Mouse (Mus musculus) ES-E14 (cell line): ENCODE data around the gene Bicdl2. TPM values are rescaled to one million over a fixed set of nuclear protein-coding genes. Genes with fewer than 3 reads are reported as not detected.

Experiments
- DNase-seq: peaks from one replicate; pipeline ENCODE4 v3.0.0-alpha.2; 2013; ENCODE audit warnings: low read depth, low spot score
- H3K27ac ChIP-seq: 2 replicates; pipeline ENCODE4 v1.5.1; 2012; ENCODE audit warnings: low read depth, mild to moderate bottlenecking, low read length, moderate library complexity, mixed read lengths; ENCODE audit not compliant: poor library complexity, insufficient read depth, severe bottlenecking
- H3K36me3 ChIP-seq: 2 replicates; pipeline ENCODE4 v1.6.1; 2012; ENCODE audit warnings: mild to moderate bottlenecking, low read length, moderate library complexity, mixed read lengths; ENCODE audit not compliant: control insufficient read depth, poor library complexity, insufficient read depth, severe bottlenecking
- H3K4me1 ChIP-seq, 2 experiments: fragments of 150-350 bp in 1 of 2; sonication (generic) in 1 of 2; 2 replicates each; pipeline ENCODE4 v1.6.1; 2012; ENCODE audit warnings: low read length in 2 of 2, mild to moderate bottlenecking in 1 of 2, mixed read lengths in 1 of 2; ENCODE audit not compliant: control insufficient read depth in 2 of 2, insufficient read depth in 2 of 2, poor library complexity in 1 of 2
- H3K4me3 ChIP-seq, 2 experiments: fragments of 150-350 bp in 1 of 2; sonication (generic) in 1 of 2; 2 replicates each; pipeline ENCODE4 v1.5.1; 2012; ENCODE audit warnings: low read length in 2 of 2, low read depth in 1 of 2, mild to moderate bottlenecking in 1 of 2, mixed read lengths in 1 of 2; ENCODE audit not compliant: insufficient read depth in 1 of 2, poor library complexity in 1 of 2, severe bottlenecking in 1 of 2
- H3K9ac ChIP-seq: 2 replicates; pipeline ENCODE4 v1.6.1; 2012; ENCODE audit warnings: low read depth, mild to moderate bottlenecking, low read length, mixed read lengths; ENCODE audit not compliant: poor library complexity, insufficient read depth, severe bottlenecking
- H3K9me3 ChIP-seq: fragments of 150-350 bp; sonication (generic); 2 replicates; pipeline ENCODE4 v1.6.1; 2012; ENCODE audit warnings: low read depth, mild to moderate bottlenecking, low read length; ENCODE audit not compliant: control insufficient read depth, insufficient read depth
- CHD2 ChIP-seq: IDR thresholded peaks from 2 replicates; pipeline ENCODE4 v1.6.1; 2014; ENCODE audit warnings: mild to moderate bottlenecking, low read depth, low read length, inconsistent platforms
- HCFC1 ChIP-seq: IDR thresholded peaks from 2 replicates; pipeline ENCODE4 v1.6.1; 2012; ENCODE audit warnings: low read length, inconsistent platforms, borderline replicate concordance; ENCODE audit not compliant: insufficient read depth
- MAFK ChIP-seq: IDR thresholded peaks from 2 replicates; pipeline ENCODE4 v1.6.1; 2014; ENCODE audit warnings: mild to moderate bottlenecking, low read depth, low read length, inconsistent platforms; ENCODE audit not compliant: insufficient read depth
- ZC3H11A ChIP-seq: IDR thresholded peaks from 2 replicates; pipeline ENCODE4 v1.6.1; 2012; ENCODE audit warnings: low read depth, mild to moderate bottlenecking, inconsistent platforms, low read length, borderline replicate concordance
- ZNF384 ChIP-seq: IDR thresholded peaks from 2 replicates; pipeline ENCODE4 v1.6.1; 2012; ENCODE audit warnings: low read depth, low read length, inconsistent platforms
- in situ Hi-C, 2 experiments: fragments of 600-800 bp; cut with MboI; formaldehyde crosslinking; loops; one replicate each; pipeline ENCODE4 v1.15.1; 2025; ENCODE audit warnings: low sequenced_read_pairs in 2 of 2, inconsistent platforms in 1 of 2; ENCODE audit not compliant: unreplicated experiment in 2 of 2
- total RNA-seq: library from RNA; depleted of rRNA; stranded (reverse); fragments of 300-350 nt; gene quantifications from 2 replicates; pipeline ENCODE4 v1.2.3, GENCODE M21; 2012

Gene Bicdl2
- total RNA-seq, 1 experiment, result 1.1 TPM

- in situ Hi-C loops, result no loop called here
- H3K9ac ChIP-seq, result peak overlapping the region; percentile 18; the same call in 1 of the 2 replicates
- no peaks in the 10 kb centered on the region for H3K36me3 ChIP-seq
- no peaks in the 10 kb centered on the region for H3K9me3 ChIP-seq
- DNase-seq, result peak; percentile 80
- H3K27ac ChIP-seq, result no peak overlapping the region
- peaks cover 8 to 23% of the 10 kb centered on the region in 2 experiments; a peak in 3 of 4 replicates for H3K4me1 ChIP-seq
- peak; percentile 56; the same call in 1 of the 2 replicates for TF ChIP-seq ZC3H11A
- no peak for TF ChIP-seq ZNF384
- no peak for TF ChIP-seq MAFK
- peak; percentile 37; the same call in 1 of the 2 replicates for TF ChIP-seq HCFC1
- no peak for TF ChIP-seq CHD2
- peak overlapping the region; percentile 31; a peak in 3 of 4 replicates for H3K4me3 ChIP-seq
These were observed 29.9 kb upstream of the Bicdl2 start for GRCm38 (mm10) chr17:23630195-23631020.

- TF ChIP-seq CHD2, result no peak
- TF ChIP-seq MAFK, result no peak
- TF ChIP-seq ZC3H11A, result no peak
- TF ChIP-seq ZNF384, result no peak
- TF ChIP-seq HCFC1, result no peak
- no peak overlapping the region for H3K27ac ChIP-seq
- in situ Hi-C loops, result no loop called here
- H3K36me3 ChIP-seq, result no peaks in the 10 kb centered on the region
- no peak for DNase-seq
- peaks cover 8 to 23% of the 10 kb centered on the region in 2 experiments; a peak in 3 of 4 replicates for H3K4me1 ChIP-seq
- no peaks in the 10 kb centered on the region for H3K9me3 ChIP-seq
- peak overlapping the region in 1 of 2 experiments; percentile 31; a peak in 2 of 4 replicates for H3K4me3 ChIP-seq
- H3K9ac ChIP-seq, result peak overlapping the region; percentile 9; the same call in 1 of the 2 replicates
These were observed 29.1 kb upstream of the Bicdl2 start for GRCm38 (mm10) chr17:23631241-23631640.

GRCm38 (mm10) chr17:23644613-23645495, 15.5 kb upstream of the Bicdl2 start, which contains the start of gene Mmp25:
Gene Mmp25, minus strand, starts transcription at chr17:23645277.
- H3K4me3 ChIP-seq, result peak within 1 kb of the TSS; percentile 58 to 72
- 0 out of 2 replicates have a peak within 1 kb of the TSS, but pooled peaks have one; percentile 7 for H3K27ac ChIP-seq
- H3K36me3 ChIP-seq, result peaks cover 2% of the 10 kb centered on the region; the same call in 1 of the 2 replicates
- no peak for TF ChIP-seq HCFC1
- TF ChIP-seq CHD2, result no peak
- no peak for TF ChIP-seq MAFK
- DNase-seq, result no peak
- peak within 1 kb of the TSS; percentile 63 for H3K9ac ChIP-seq
- no peaks in the 10 kb centered on the region for H3K9me3 ChIP-seq
- H3K4me1 ChIP-seq, result peaks cover 1 to 18% of the 10 kb centered on the region in 2 experiments; a peak in 2 of 4 replicates
- in situ Hi-C loops, result no loop called here

- no peak for DNase-seq
- no peak overlapping the region for H3K9ac ChIP-seq
- peaks cover 2% of the 10 kb centered on the region; the same call in 1 of the 2 replicates for H3K36me3 ChIP-seq
- in situ Hi-C loops, result no loop called here
- H3K4me3 ChIP-seq, result no peak overlapping the region
- no peak overlapping the region for H3K27ac ChIP-seq
- no peak for TF ChIP-seq HCFC1
- TF ChIP-seq MAFK, result no peak
- TF ChIP-seq ZNF384, result no peak
- TF ChIP-seq ZC3H11A, result no peak
- no peak for TF ChIP-seq CHD2
- H3K9me3 ChIP-seq, result no peaks in the 10 kb centered on the region
- H3K4me1 ChIP-seq, result peaks cover 1 to 18% of the 10 kb centered on the region in 2 experiments; a peak in 2 of 4 replicates
These were observed 14.4 kb upstream of the Bicdl2 start for GRCm38 (mm10) chr17:23645894-23646293.
